Mouse (Mus musculus): ENCODE results near the gene Crebbp. TPM values are rescaled to one million over a fixed set of nuclear protein-coding genes. Genes with fewer than 3 reads are reported as not detected.
A peak's percentile ranks its signal among the peaks of the same experiment; 100 is the strongest.

Gene Crebbp
- polyA plus RNA-seq, 1 experiment from 2014 or later: 8.8 TPM

GRCm38 (mm10) chr16:4212167-4212962 is 1.4 kb downstream of the Crebbp start:
- peaks cover 39% of the 10 kb centered on the region for H3K4me1 ChIP-seq (replicated peaks)
- DNase-seq (no peak), ATAC-seq (ENCODE audit: low read depth) (no peak)
- peak overlapping the region; percentile 98 for H3K4me2 ChIP-seq
- H3K9ac ChIP-seq: peak overlapping the region; percentile 79
- no peaks in the 10 kb centered on the region for H3K9me3 ChIP-seq (replicated peaks)
- WGBS (ENCODE audit: insufficient replicate concordance): 9% methylated on average over 23 of the region's 23 CpGs
- peaks cover 19% of the 10 kb centered on the region for H3K27me3 ChIP-seq
- H3K27ac ChIP-seq: no peak overlapping the region
- H3K36me3 ChIP-seq: 0 out of 2 replicates have a peak, but pooled peaks cover 3% of the 10 kb centered on the region
- H3K4me3 ChIP-seq (replicated peaks): peak overlapping the region; percentile 94

- peaks cover 39% of the 10 kb centered on the region for H3K4me1 ChIP-seq (replicated peaks)
- ATAC-seq (ENCODE audit: low read depth) (no peak), DNase-seq (no peak)
- peaks cover 10% of the 10 kb centered on the region for H3K27me3 ChIP-seq
- H3K36me3 ChIP-seq: 0 out of 2 replicates have a peak, but pooled peaks cover 3% of the 10 kb centered on the region
- no peak overlapping the region for H3K4me2 ChIP-seq
- H3K4me3 ChIP-seq (replicated peaks): no peak overlapping the region
- H3K27ac ChIP-seq: no peak overlapping the region
- 0 out of 2 replicates have a peak overlapping the region, but pooled peaks have one; percentile 17 for H3K9ac ChIP-seq
- WGBS (ENCODE audit: insufficient replicate concordance): 55% methylated on average over 1 of the region's 1 CpGs
- no peaks in the 10 kb centered on the region for H3K9me3 ChIP-seq (replicated peaks)
Observed at GRCm38 (mm10) chr16:4210290-4210689, 3.5 kb downstream of the Crebbp start.

- WGBS (ENCODE audit: insufficient replicate concordance): 73% methylated on average over 1 of the region's 1 CpGs
- Histone ChIP-seq H3K27me3 (no peaks in the 10 kb centered on the region), H3K4me2 (no peak overlapping the region), H3K9ac (no peak overlapping the region), H3K4me3 (replicated peaks) (no peak overlapping the region), H3K36me3 (0 out of 2 replicates have a peak, but pooled peaks cover under 1% of the 10 kb centered on the region), H3K9me3 (replicated peaks) (no peaks in the 10 kb centered on the region), H3K27ac (no peak overlapping the region), H3K4me1 (replicated peaks) (peaks cover 45% of the 10 kb centered on the region)
- no peak for ATAC-seq (ENCODE audit: low read depth)
- no peak for DNase-seq
Observed at GRCm38 (mm10) chr16:4203592-4203991, 10.2 kb downstream of the Crebbp start.

- H3K9me3 ChIP-seq (replicated peaks): no peaks in the 10 kb centered on the region
- no peak overlapping the region for H3K4me3 ChIP-seq (replicated peaks)
- 0% methylated on average over 1 of the region's 1 CpGs for WGBS (ENCODE audit: insufficient replicate concordance)
- no peaks in the 10 kb centered on the region for H3K27me3 ChIP-seq
- H3K4me1 ChIP-seq (replicated peaks): peaks cover 49% of the 10 kb centered on the region
- H3K9ac ChIP-seq: no peak overlapping the region
- peak overlapping the region; percentile 77; the same call in 1 of the 2 replicates for H3K27ac ChIP-seq
- ATAC-seq (ENCODE audit: low read depth) (peak; percentile 94), DNase-seq (peak; percentile 65)
- peak overlapping the region; percentile 25; the same call in 1 of the 2 replicates for H3K4me2 ChIP-seq
- no peaks in the 10 kb centered on the region for H3K36me3 ChIP-seq
Observed at GRCm38 (mm10) chr16:4199995-4200394, 13.8 kb downstream of the Crebbp start.

GRCm38 (mm10) chr16:4199566-4199965 is 14.2 kb downstream of the Crebbp start:
- Histone ChIP-seq H3K4me2 (peak overlapping the region; percentile 24; the same call in 1 of the 2 replicates), H3K4me3 (replicated peaks) (no peak overlapping the region), H3K27ac (peak overlapping the region; percentile 77), H3K36me3 (no peaks in the 10 kb centered on the region), H3K9ac (peak overlapping the region; percentile 34; the same call in 1 of the 2 replicates), H3K9me3 (replicated peaks) (no peaks in the 10 kb centered on the region), H3K4me1 (replicated peaks) (peaks cover 47% of the 10 kb centered on the region), H3K27me3 (no peaks in the 10 kb centered on the region)
- peak; percentile 32; the same call in 1 of the 2 replicates for ATAC-seq (ENCODE audit: low read depth)
- DNase-seq: no peak
- 71% methylated on average over 2 of the region's 2 CpGs for WGBS (ENCODE audit: insufficient replicate concordance)

GRCm38 (mm10) chr16:4198004-4198403 is 15.8 kb downstream of the Crebbp start:
- Histone ChIP-seq H3K36me3 (no peaks in the 10 kb centered on the region), H3K4me3 (replicated peaks) (no peak overlapping the region), H3K4me2 (no peak overlapping the region), H3K9me3 (replicated peaks) (no peaks in the 10 kb centered on the region), H3K27me3 (no peaks in the 10 kb centered on the region), H3K4me1 (replicated peaks) (peaks cover 37% of the 10 kb centered on the region), H3K27ac (no peak overlapping the region), H3K9ac (no peak overlapping the region)
- WGBS (ENCODE audit: insufficient replicate concordance): 72% methylated on average over 4 of the region's 4 CpGs
- DNase-seq: no peak
- no peak for ATAC-seq (ENCODE audit: low read depth)

- no peak for ATAC-seq (ENCODE audit: low read depth)
- Histone ChIP-seq H3K9ac (no peak overlapping the region), H3K4me2 (no peak overlapping the region), H3K4me3 (replicated peaks) (no peak overlapping the region), H3K27me3 (no peaks in the 10 kb centered on the region), H3K27ac (0 out of 2 replicates have a peak overlapping the region, but pooled peaks have one; percentile 18), H3K9me3 (replicated peaks) (no peaks in the 10 kb centered on the region), H3K4me1 (replicated peaks) (peaks cover 28% of the 10 kb centered on the region), H3K36me3 (no peaks in the 10 kb centered on the region)
- DNase-seq: no peak
- 91% methylated on average over 1 of the region's 1 CpGs for WGBS (ENCODE audit: insufficient replicate concordance)
Observed at GRCm38 (mm10) chr16:4190166-4190565, 23.6 kb downstream of the Crebbp start.

GRCm38 (mm10) chr16:4175134-4175533 is 38.7 kb downstream of the Crebbp start:
- H3K4me1 ChIP-seq (replicated peaks): peaks cover 25% of the 10 kb centered on the region
- H3K27me3 ChIP-seq: no peaks in the 10 kb centered on the region
- DNase-seq (peak; percentile 33), ATAC-seq (ENCODE audit: low read depth) (peak; percentile 86)
- H3K36me3 ChIP-seq: peaks cover 19% of the 10 kb centered on the region
- no peak overlapping the region for H3K4me2 ChIP-seq
- H3K27ac ChIP-seq: peak overlapping the region; percentile 32; the same call in 1 of the 2 replicates
- H3K4me3 ChIP-seq (replicated peaks): no peak overlapping the region
- WGBS (ENCODE audit: insufficient replicate concordance): 50% methylated on average over 3 of the region's 3 CpGs
- H3K9me3 ChIP-seq (replicated peaks): no peaks in the 10 kb centered on the region
- H3K9ac ChIP-seq: no peak overlapping the region

GRCm38 (mm10) chr16:4169530-4169929 is 44.3 kb downstream of the Crebbp start:
- WGBS (ENCODE audit: insufficient replicate concordance): 48% methylated on average over 3 of the region's 3 CpGs
- H3K4me2 ChIP-seq: peak overlapping the region; percentile 26
- peak; percentile 99 for ATAC-seq (ENCODE audit: low read depth)

GRCm38 (mm10) chr16:4168476-4168875 is 45.3 kb downstream of the Crebbp start:
- peaks cover 15% of the 10 kb centered on the region for H3K36me3 ChIP-seq
- no peak overlapping the region for H3K27ac ChIP-seq
- no peak overlapping the region for H3K4me3 ChIP-seq (replicated peaks)
- H3K27me3 ChIP-seq: no peaks in the 10 kb centered on the region
- no peak overlapping the region for H3K9ac ChIP-seq
- DNase-seq (no peak), ATAC-seq (ENCODE audit: low read depth) (no peak)
- no peak overlapping the region for H3K4me2 ChIP-seq
- WGBS (ENCODE audit: insufficient replicate concordance): 88% methylated on average over 1 of the region's 1 CpGs
- no peaks in the 10 kb centered on the region for H3K9me3 ChIP-seq (replicated peaks)
- H3K4me1 ChIP-seq (replicated peaks): peaks cover 31% of the 10 kb centered on the region

More at GRCm38 (mm10) chr16:4169530-4169929, 44.3 kb downstream of the Crebbp start:
- H3K27me3 ChIP-seq: no peaks in the 10 kb centered on the region
- no peaks in the 10 kb centered on the region for H3K9me3 ChIP-seq (replicated peaks)
- peak overlapping the region; percentile 58 for H3K27ac ChIP-seq
- peaks cover 15% of the 10 kb centered on the region for H3K36me3 ChIP-seq
- H3K4me3 ChIP-seq (replicated peaks): no peak overlapping the region
- H3K9ac ChIP-seq: peak overlapping the region; percentile 5; the same call in 1 of the 2 replicates
- H3K4me1 ChIP-seq (replicated peaks): peaks cover 31% of the 10 kb centered on the region
- DNase-seq: peak; percentile 69

GRCm38 (mm10) chr16:4160898-4161247 is 52.9 kb downstream of the Crebbp start:
- no peak overlapping the region for H3K9ac ChIP-seq
- no peaks in the 10 kb centered on the region for H3K27me3 ChIP-seq
- no peak for DNase-seq
- no peak overlapping the region for H3K4me3 ChIP-seq (replicated peaks)
- H3K4me2 ChIP-seq: no peak overlapping the region
- ATAC-seq (ENCODE audit: low read depth): no peak
- H3K9me3 ChIP-seq (replicated peaks): no peaks in the 10 kb centered on the region
- H3K4me1 ChIP-seq (replicated peaks): peaks cover 22% of the 10 kb centered on the region
- peaks cover 4% of the 10 kb centered on the region; the same call in 1 of the 2 replicates for H3K36me3 ChIP-seq
- H3K27ac ChIP-seq: no peak overlapping the region
